Mouse (Mus musculus) kidney, adult 2 months (tissue): ENCODE results near the gene Pla2g12a.

Source experiments
- CTCF ChIP-seq: fragments of 200-500 bp; conservative IDR thresholded peaks from 2 replicates; pipeline ENCODE4 v1.5.1; 2011; ENCODE audit warnings: low read depth, mild to moderate bottlenecking, control low read depth, low read length, moderate library complexity, mixed read lengths; ENCODE audit not compliant: insufficient read depth, insufficient read length
- POLR2A ChIP-seq: fragments of 200-500 bp; IDR thresholded peaks from one replicate; pipeline ENCODE4 v1.6.1; 2011; ENCODE audit warnings: low read depth, low read length, control low read depth

DNA sequence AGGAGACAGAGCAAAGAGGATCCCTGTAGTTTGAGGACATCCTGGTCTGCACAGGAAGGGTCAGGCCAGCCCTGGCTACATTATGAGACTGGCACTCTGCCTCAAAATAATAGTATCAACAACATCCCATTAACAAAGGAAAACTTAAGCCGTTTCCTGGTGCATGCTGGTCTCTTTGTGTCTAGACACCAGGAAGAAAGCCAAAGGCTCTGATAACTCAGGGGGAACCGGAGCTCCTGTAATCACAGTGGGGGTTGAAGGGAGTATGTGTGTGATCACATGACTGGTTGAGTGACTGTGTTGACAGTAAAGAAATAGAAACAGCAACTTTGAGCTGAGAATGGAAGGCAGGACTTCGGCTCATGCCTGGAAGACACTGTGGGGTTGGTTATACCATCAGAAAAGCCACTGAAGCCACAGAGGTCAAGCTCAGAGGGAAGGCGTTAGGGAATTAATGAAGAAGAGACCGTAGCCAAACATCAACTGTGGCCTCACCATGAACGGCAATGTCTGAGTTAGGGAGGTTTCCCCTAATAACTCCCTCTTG lies 42.9 kb upstream of the Pla2g12a start, which contains the start of gene Cfi:
- TF ChIP-seq POLR2A (no peak), CTCF (no peak)
